Mouse (Mus musculus): ENCODE results near the gene Zfp704. TPM values are rescaled to one million over a fixed set of nuclear protein-coding genes. Genes with fewer than 3 reads are reported as not detected.

The Zfp704 gene
- polyA plus RNA-seq, 1 experiment, result 0.08 TPM

DNA sequence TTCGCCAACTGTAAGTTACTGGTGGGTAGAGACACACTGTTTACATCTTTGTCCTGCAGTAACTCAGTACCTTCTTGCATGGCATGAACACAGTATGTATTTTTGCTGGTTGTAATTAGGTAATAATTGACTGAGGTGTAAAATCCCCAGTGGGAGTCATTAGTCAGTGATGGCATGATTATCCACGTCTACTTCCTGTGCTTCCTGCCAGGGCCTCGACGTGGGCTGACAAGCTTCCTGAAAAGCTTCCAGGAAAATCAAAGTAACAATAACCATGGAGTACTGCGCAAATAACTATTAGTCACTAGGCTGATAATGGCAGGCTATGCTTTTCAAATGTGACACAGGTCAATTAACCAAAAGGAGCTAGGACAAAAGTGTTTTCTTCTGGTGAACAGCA lies 112.6 kb downstream of the Zfp704 start:
- Histone ChIP-seq H3K9me3 (ENCODE audit: control insufficient read depth, low read length) (no peaks in the 10 kb centered on the region), H3K36me3 (ENCODE audit: control insufficient read depth) (no peaks in the 10 kb centered on the region), H3K27me3 (ENCODE audit: control insufficient read depth) (no peaks in the 10 kb centered on the region), H3K4me1 (ENCODE audit: control insufficient read depth) (peaks cover 6% of the 10 kb centered on the region), H3K4me3 (replicated peaks) (no peak overlapping the region)
- TF ChIP-seq TAL1 (IDR thresholded peaks at IDR 0.05; ENCODE audit: low read length) (no peak), GATA1 (IDR thresholded peaks at IDR 0.05; ENCODE audit: low read length) (no peak)

GRCm38 (mm10) chr3:9491766-9492283 lies 118.1 kb downstream of the Zfp704 start:
- no peak for TF ChIP-seq GATA1 (IDR thresholded peaks at IDR 0.05; ENCODE audit: low read length)
- no peak for TF ChIP-seq TAL1 (IDR thresholded peaks at IDR 0.05; ENCODE audit: low read length)
- Histone ChIP-seq H3K36me3 (ENCODE audit: control insufficient read depth) (no peaks in the 10 kb centered on the region), H3K4me1 (ENCODE audit: control insufficient read depth) (peaks cover 5% of the 10 kb centered on the region), H3K27me3 (ENCODE audit: control insufficient read depth) (no peaks in the 10 kb centered on the region), H3K4me3 (replicated peaks) (no peak overlapping the region), H3K9me3 (ENCODE audit: control insufficient read depth, low read length) (no peaks in the 10 kb centered on the region)

GRCm38 (mm10) chr3:9487644-9488043 lies 122.2 kb downstream of the Zfp704 start:
- Histone ChIP-seq H3K4me1 (ENCODE audit: control insufficient read depth) (peaks cover 5% of the 10 kb centered on the region), H3K9me3 (ENCODE audit: control insufficient read depth, low read length) (no peaks in the 10 kb centered on the region), H3K4me3 (replicated peaks) (no peak overlapping the region), H3K36me3 (ENCODE audit: control insufficient read depth) (no peaks in the 10 kb centered on the region), H3K27me3 (ENCODE audit: control insufficient read depth) (no peaks in the 10 kb centered on the region)
- TF ChIP-seq GATA1 (IDR thresholded peaks at IDR 0.05; ENCODE audit: low read length) (no peak), TAL1 (IDR thresholded peaks at IDR 0.05; ENCODE audit: low read length) (no peak)

DNA sequence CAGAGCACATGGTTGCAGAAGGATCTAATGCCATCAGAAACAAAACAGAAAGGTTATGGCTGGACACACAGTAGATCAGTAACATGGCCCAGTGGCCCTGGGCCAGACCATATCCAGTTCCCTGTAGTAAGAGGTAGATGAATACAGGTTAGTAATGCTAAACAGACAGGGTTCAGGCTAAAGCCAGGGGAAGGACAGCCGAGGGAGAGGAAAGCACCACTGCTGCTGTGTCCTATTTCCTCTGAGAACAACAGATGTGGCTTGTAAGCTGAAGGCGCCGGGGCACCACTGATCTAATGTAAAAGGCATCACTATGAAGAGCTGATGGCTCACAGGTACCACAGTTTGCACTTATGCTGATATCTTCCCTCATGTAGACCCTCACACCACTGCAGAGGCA lies 124.4 kb downstream of the Zfp704 start:
- Histone ChIP-seq H3K9me3 (ENCODE audit: control insufficient read depth, low read length) (no peaks in the 10 kb centered on the region), H3K36me3 (ENCODE audit: control insufficient read depth) (no peaks in the 10 kb centered on the region), H3K4me1 (ENCODE audit: control insufficient read depth) (no peaks in the 10 kb centered on the region; the same call in 1 of the 2 replicates), H3K4me3 (replicated peaks) (no peak overlapping the region), H3K27me3 (ENCODE audit: control insufficient read depth) (no peaks in the 10 kb centered on the region)
- TF ChIP-seq TAL1 (IDR thresholded peaks at IDR 0.05; ENCODE audit: low read length), result no peak
- TF ChIP-seq GATA1 (IDR thresholded peaks at IDR 0.05; ENCODE audit: low read length), result no peak

- no peaks in the 10 kb centered on the region for H3K27me3 ChIP-seq (ENCODE audit: control insufficient read depth)
- TF ChIP-seq TAL1 (IDR thresholded peaks at IDR 0.05; ENCODE audit: low read length) (no peak), GATA1 (IDR thresholded peaks at IDR 0.05; ENCODE audit: low read length) (no peak)
- H3K4me1 ChIP-seq (ENCODE audit: control insufficient read depth), result no peaks in the 10 kb centered on the region; the same call in 1 of the 2 replicates
- H3K4me3 ChIP-seq (replicated peaks), result no peak overlapping the region
- no peaks in the 10 kb centered on the region for H3K9me3 ChIP-seq (ENCODE audit: control insufficient read depth, low read length)
- H3K36me3 ChIP-seq (ENCODE audit: control insufficient read depth), result no peaks in the 10 kb centered on the region
Observed at GRCm38 (mm10) chr3:9481956-9482355, 127.9 kb downstream of the Zfp704 start.

GRCm38 (mm10) chr3:9481358-9481757 lies 128.5 kb downstream of the Zfp704 start:
- no peak for TF ChIP-seq GATA1 (IDR thresholded peaks at IDR 0.05; ENCODE audit: low read length)
- TF ChIP-seq TAL1 (IDR thresholded peaks at IDR 0.05; ENCODE audit: low read length), result no peak
- no peaks in the 10 kb centered on the region; the same call in 1 of the 2 replicates for H3K4me1 ChIP-seq (ENCODE audit: control insufficient read depth)
- no peaks in the 10 kb centered on the region for H3K27me3 ChIP-seq (ENCODE audit: control insufficient read depth)
- H3K36me3 ChIP-seq (ENCODE audit: control insufficient read depth), result no peaks in the 10 kb centered on the region
- no peak overlapping the region for H3K4me3 ChIP-seq (replicated peaks)
- no peaks in the 10 kb centered on the region for H3K9me3 ChIP-seq (ENCODE audit: control insufficient read depth, low read length)

DNA sequence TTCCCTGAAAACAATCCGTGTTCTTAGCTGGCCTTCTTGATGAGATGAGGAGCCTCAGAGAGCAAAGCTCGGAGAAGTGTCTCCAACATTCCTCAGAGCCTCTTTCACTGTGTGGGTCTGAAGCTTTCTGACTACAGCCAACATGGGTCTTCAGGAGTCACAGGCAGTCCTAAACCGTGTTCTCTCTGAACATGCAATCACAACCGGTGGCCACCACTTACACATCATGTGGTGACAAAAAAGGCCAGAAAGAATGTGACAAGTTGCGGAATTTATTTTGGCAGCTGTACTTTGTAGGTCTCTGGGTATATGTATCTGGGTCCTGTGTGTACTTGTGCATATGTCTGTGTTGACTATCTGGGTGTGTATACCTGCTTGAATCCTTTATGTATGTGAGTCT lies 128.9 kb downstream of the Zfp704 start:
- H3K36me3 ChIP-seq (ENCODE audit: control insufficient read depth), result no peaks in the 10 kb centered on the region
- TF ChIP-seq GATA1 (IDR thresholded peaks at IDR 0.05; ENCODE audit: low read length), result no peak
- TF ChIP-seq TAL1 (IDR thresholded peaks at IDR 0.05; ENCODE audit: low read length), result no peak
- H3K4me3 ChIP-seq (replicated peaks), result no peak overlapping the region

DNA sequence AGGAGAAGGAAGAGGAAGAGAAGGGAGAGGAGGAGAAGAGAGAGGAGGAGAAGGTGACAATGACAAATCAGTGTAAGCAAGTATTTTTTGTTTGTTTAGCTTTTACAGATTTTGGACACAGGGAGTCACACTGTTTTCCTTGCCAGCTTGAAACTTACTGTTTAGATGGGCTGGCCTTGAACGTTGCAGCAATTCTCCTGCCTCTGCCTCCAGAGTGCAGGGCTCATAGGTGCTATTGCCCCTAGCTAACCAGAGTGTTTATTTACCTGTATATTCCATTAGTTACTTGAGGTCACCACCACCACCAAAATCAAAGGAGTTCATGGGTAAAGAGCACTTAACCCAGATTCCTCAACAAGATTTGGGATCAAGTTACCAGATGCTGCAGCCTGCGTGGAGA lies 132.5 kb downstream of the Zfp704 start:
- Histone ChIP-seq H3K27me3 (ENCODE audit: control insufficient read depth) (no peaks in the 10 kb centered on the region), H3K4me3 (replicated peaks) (no peak overlapping the region), H3K4me1 (ENCODE audit: control insufficient read depth) (no peaks in the 10 kb centered on the region), H3K36me3 (ENCODE audit: control insufficient read depth) (no peaks in the 10 kb centered on the region; the same call in 1 of the 2 replicates), H3K9me3 (ENCODE audit: control insufficient read depth, low read length) (no peaks in the 10 kb centered on the region)
- TF ChIP-seq TAL1 (IDR thresholded peaks at IDR 0.05; ENCODE audit: low read length), result no peak
- no peak for TF ChIP-seq GATA1 (IDR thresholded peaks at IDR 0.05; ENCODE audit: low read length)

More for the DNA sequence above, 128.9 kb downstream of the Zfp704 start:
- Histone ChIP-seq H3K4me1 (ENCODE audit: control insufficient read depth) (no peaks in the 10 kb centered on the region; the same call in 1 of the 2 replicates), H3K27me3 (ENCODE audit: control insufficient read depth) (no peaks in the 10 kb centered on the region), H3K9me3 (ENCODE audit: control insufficient read depth, low read length) (no peaks in the 10 kb centered on the region)

GRCm38 (mm10) chr3:9476336-9476735 lies 133.5 kb downstream of the Zfp704 start:
- Histone ChIP-seq H3K9me3 (ENCODE audit: control insufficient read depth, low read length) (no peaks in the 10 kb centered on the region), H3K4me3 (replicated peaks) (no peak overlapping the region), H3K36me3 (ENCODE audit: control insufficient read depth) (no peaks in the 10 kb centered on the region; the same call in 1 of the 2 replicates), H3K4me1 (ENCODE audit: control insufficient read depth) (no peaks in the 10 kb centered on the region), H3K27me3 (ENCODE audit: control insufficient read depth) (no peaks in the 10 kb centered on the region)
- TF ChIP-seq TAL1 (IDR thresholded peaks at IDR 0.05; ENCODE audit: low read length) (no peak), GATA1 (IDR thresholded peaks at IDR 0.05; ENCODE audit: low read length) (no peak)

- Histone ChIP-seq H3K36me3 (ENCODE audit: control insufficient read depth) (peaks cover 2% of the 10 kb centered on the region; the same call in 1 of the 2 replicates), H3K27me3 (ENCODE audit: control insufficient read depth) (no peaks in the 10 kb centered on the region), H3K4me3 (replicated peaks) (no peak overlapping the region), H3K4me1 (ENCODE audit: control insufficient read depth) (no peaks in the 10 kb centered on the region), H3K9me3 (ENCODE audit: control insufficient read depth, low read length) (no peaks in the 10 kb centered on the region)
- TF ChIP-seq TAL1 (IDR thresholded peaks at IDR 0.05; ENCODE audit: low read length) (no peak), GATA1 (IDR thresholded peaks at IDR 0.05; ENCODE audit: low read length) (no peak)
Observed at GRCm38 (mm10) chr3:9475501-9475900, 134.4 kb downstream of the Zfp704 start.
